Mouse (Mus musculus): Measurements from ENCODE around the gene Cacnb4.

The Cacnb4 gene

GRCm38 (mm10) chr2:52467629-52468028 is 209.0 kb downstream of the Cacnb4 start:
- DNase-seq, result no peak

GRCm38 (mm10) chr2:52461206-52461967 is 215.2 kb downstream of the Cacnb4 start:
- DNase-seq, result no peak

- no peak for DNase-seq
Observed at GRCm38 (mm10) chr2:52455606-52456479, 220.8 kb downstream of the Cacnb4 start.

- no peak for DNase-seq
Observed at GRCm38 (mm10) chr2:52449818-52450217, 226.8 kb downstream of the Cacnb4 start.

GRCm38 (mm10) chr2:52448916-52449315 is 227.7 kb downstream of the Cacnb4 start:
- DNase-seq, result no peak

- DNase-seq, result no peak
Observed at GRCm38 (mm10) chr2:52446648-52447047, 230.0 kb downstream of the Cacnb4 start.

GRCm38 (mm10) chr2:52442125-52442524 is 234.5 kb downstream of the Cacnb4 start:
- DNase-seq, result peak; percentile 19

- DNase-seq, result no peak
Observed at GRCm38 (mm10) chr2:52440420-52441015, 236.1 kb downstream of the Cacnb4 start.

- DNase-seq, result no peak
Observed at GRCm38 (mm10) chr2:52438437-52438836, 238.2 kb downstream of the Cacnb4 start.

GRCm38 (mm10) chr2:52438013-52438412 is 238.6 kb downstream of the Cacnb4 start:
- peak; percentile 84 for DNase-seq

GRCm38 (mm10) chr2:52435919-52436632 is 240.6 kb downstream of the Cacnb4 start:
- no peak for DNase-seq

- no peak for DNase-seq
Observed at GRCm38 (mm10) chr2:52433365-52433764, 243.3 kb downstream of the Cacnb4 start.

- DNase-seq, result no peak
Observed at GRCm38 (mm10) chr2:52427383-52427782, 249.2 kb downstream of the Cacnb4 start.

GRCm38 (mm10) chr2:52426041-52426440 is 250.6 kb downstream of the Cacnb4 start:
- DNase-seq, result no peak

GRCm38 (mm10) chr2:52425523-52425795 is 251.2 kb downstream of the Cacnb4 start:
- no peak for DNase-seq

GRCm38 (mm10) chr2:52424747-52425522 is 251.7 kb downstream of the Cacnb4 start, which contains the start of gene Arl5a:
TSS of gene Arl5a (minus strand) at chr2:52424901.
- peak; percentile 97 for DNase-seq

GRCm38 (mm10) chr2:52424248-52424728 is 252.3 kb downstream of the Cacnb4 start:
- peak; percentile 52 for DNase-seq

GRCm38 (mm10) chr2:52423611-52424247 is 252.9 kb downstream of the Cacnb4 start:
- no peak for DNase-seq

GRCm38 (mm10) chr2:52422871-52423610 is 253.6 kb downstream of the Cacnb4 start:
- DNase-seq, result no peak

GRCm38 (mm10) chr2:52421197-52421596 is 255.4 kb downstream of the Cacnb4 start:
- no peak for DNase-seq

All from lung, postnatal 14 days (tissue).